Mouse (Mus musculus): Measurements from ENCODE around the gene Syn3.

- TF ChIP-seq CTCF (conservative IDR thresholded peaks at IDR 0.05; ENCODE audit: insufficient read depth, insufficient read length, low read depth, low read length) (no peak), POLR2A (IDR thresholded peaks at IDR 0.05; ENCODE audit: low read depth, low read length) (no peak)
Observed at GRCm38 (mm10) chr10:86416806-86417205, 81.9 kb downstream of the Syn3 start.
